ENCODE assay signal across 17 mouse cellular contexts in genomic region chr3:109152561-109152960, GRCm38 (mm10). TPM values are rescaled to one million over a fixed set of nuclear protein-coding genes. Genes with fewer than 3 reads are reported as not detected.
DNase-seq lines count a peak whose midpoint lies in the region; ATAC-seq lines count a peak whose summit lies in the region.
"Had no signal": no experiment of that assay in that cellular context is flagged by ENCODE, and none has a peak within 500 bp of the region (broad histone marks: within the 10 kb centered on the region; RNA-seq: fewer than 3 reads in every experiment).

No protein-coding gene starts in this region.

- no peak for ATAC-seq in cerebellum, adult (ENCODE audit: insufficient number of reproducible peaks, low FRiP score, low TSS enrichment)
- ATAC-seq: activated CD4-positive, CD25-positive, alpha-beta regulatory T cell, adult 4 months; CD4-positive, CD25-positive, alpha-beta regulatory T cell, adult 4 months; forebrain, embryonic 13.5 days; forebrain, embryonic 15.5 days; Patski had no signal

- DNase-seq in cerebellum, postnatal 10 days = peak; percentile 60 to 75
- no peak for DNase-seq in cerebellum, adult 11-12 months
- DNase-seq in cerebellum, postnatal 25 days = peak; percentile 11 to 65
- peak; percentile 72 for DNase-seq in heart, adult 11 months
- DNase-seq in heart, postnatal 25 days (ENCODE audit: low spot score) = no peak
- DNase-seq: adrenal gland, adult 8-10 months; adrenal gland, postnatal 14 days; adrenal gland, postnatal 36 days; B cell, adult 2 months; cerebellum, adult 9-10 months; forebrain, postnatal 0 days had no signal

- intact Hi-C loops in heart, postnatal 25 days (cut with DNase I) = no loop called here

RNA-seq across cellular contexts. Expression of gene Slc25a24, which starts 29.6 kb away (rescaled TPM):
- total RNA-seq in heart, postnatal 25 days (2021) = 1 to 10 TPM; 6.1 to 6.7 TPM

Comparison
In these comparisons a context has a peak if more than half of its experiments do, and no peak if none do; other contexts are left out.
1. DNase-seq: peak in cerebellum, postnatal 10 days (2 of 2), cerebellum, postnatal 25 days (2 of 2) and heart, adult 11 months (single experiment); none in cerebellum, adult 11-12 months (single experiment) and heart, postnatal 25 days (single experiment).